Mouse (Mus musculus) small intestine, adult 2 months (tissue): ENCODE measurements around the gene Neb.

Experiments
- CTCF ChIP-seq: fragments of 200-500 bp; IDR thresholded peaks from 2 replicates; pipeline ENCODE4 v1.5.1; 2012; ENCODE audit warnings: low read depth, mild to moderate bottlenecking, control low read depth, inconsistent platforms, low read length, moderate library complexity, mixed read lengths; ENCODE audit not compliant: insufficient replicate concordance, insufficient read length; ENCODE audit errors: extremely low read depth
- POLR2A ChIP-seq: fragments of 200-500 bp; IDR thresholded peaks from 2 replicates; pipeline ENCODE4 v1.6.1; 2012; ENCODE audit warnings: low read depth, mild to moderate bottlenecking, control low read depth, inconsistent platforms, low read length, moderate library complexity

DNA sequence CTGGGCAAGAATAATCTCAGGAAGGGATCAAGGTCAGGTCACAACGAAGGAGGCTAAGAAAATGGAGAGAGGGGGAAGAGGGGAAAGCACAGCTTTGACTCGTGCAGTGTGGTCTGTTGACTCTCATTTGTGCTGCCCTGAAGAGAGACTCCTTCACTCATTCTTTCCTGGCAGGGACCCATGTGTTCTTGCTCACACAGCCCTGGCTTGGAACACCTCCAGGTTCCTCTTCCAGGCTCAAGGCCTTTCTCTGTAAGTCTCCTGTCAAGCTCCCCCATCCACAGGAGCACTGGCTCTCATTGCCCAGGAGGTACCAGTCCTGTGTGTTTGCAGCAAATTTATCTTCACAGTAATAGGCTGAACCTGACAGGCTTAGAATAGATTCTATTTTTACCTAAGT, 7.2 kb downstream of the Neb start:
- TF ChIP-seq POLR2A (no peak), CTCF (no peak)
